Mouse (Mus musculus) small intestine, adult 2 months (tissue): ENCODE measurements around the gene Myo15. TPM values are rescaled to one million over a fixed set of nuclear protein-coding genes. Genes with fewer than 3 reads are reported as not detected.
"Not testable (repeated sequence)": the region's sequence is repeated elsewhere in the genome, so short reads cannot be mapped to it uniquely, and the experiment has no call there.

Experiments used
- H3K27ac ChIP-seq: fragments of 200-500 bp; 2 replicates; pipeline ENCODE4 v1.5.1; 2012; ENCODE audit warnings: low read depth, low read length, control low read depth, inconsistent platforms; ENCODE audit not compliant: insufficient read depth
- H3K27me3 ChIP-seq: fragments of 200-500 bp; 2 replicates; pipeline ENCODE4 v1.6.1; 2012; ENCODE audit warnings: mild to moderate bottlenecking, moderate library complexity, low read length, inconsistent platforms; ENCODE audit not compliant: control insufficient read depth, insufficient read depth
- H3K36me3 ChIP-seq: fragments of 200-500 bp; 2 replicates; pipeline ENCODE4 v1.6.1; 2012; ENCODE audit warnings: mild to moderate bottlenecking, low read length, control low read depth, inconsistent platforms; ENCODE audit not compliant: control insufficient read depth, insufficient read depth
- H3K4me1 ChIP-seq: fragments of 200-500 bp; 2 replicates; pipeline ENCODE4 v1.6.1; 2012; ENCODE audit warnings: low read length, inconsistent platforms, mixed read lengths; ENCODE audit not compliant: control insufficient read depth, insufficient read depth, insufficient read length
- H3K4me3 ChIP-seq: fragments of 200-500 bp; 2 replicates; pipeline ENCODE4 v1.5.1; 2012; ENCODE audit warnings: low read depth, mild to moderate bottlenecking, control low read depth, inconsistent platforms, low read length, moderate library complexity
- CTCF ChIP-seq: fragments of 200-500 bp; IDR thresholded peaks from 2 replicates; pipeline ENCODE4 v1.5.1; 2012; ENCODE audit warnings: low read depth, mild to moderate bottlenecking, control low read depth, inconsistent platforms, low read length, moderate library complexity, mixed read lengths; ENCODE audit not compliant: insufficient replicate concordance, insufficient read length; ENCODE audit errors: extremely low read depth
- POLR2A ChIP-seq: fragments of 200-500 bp; IDR thresholded peaks from 2 replicates; pipeline ENCODE4 v1.6.1; 2012; ENCODE audit warnings: low read depth, mild to moderate bottlenecking, control low read depth, inconsistent platforms, low read length, moderate library complexity
- WGBS: fragments of 180-500 bp; shearing (Covaris S2); methylation state at CpG from one replicate; pipeline ENCODE4 v1.1.7; 2018; 5-methylcytosine and 5-hydroxymethylcytosine counted together
- polyA plus RNA-seq: library from polyadenylated mRNA; depleted of rRNA; stranded (reverse); fragments of >200 nt; gene quantifications from 2 replicates; pipeline ENCODE4 v1.2.3, GENCODE M21; 2012

Gene Myo15
- polyA plus RNA-seq, 1 experiment, result 0.04 TPM

- no peaks in the 10 kb centered on the region for H3K27me3 ChIP-seq
- TF ChIP-seq CTCF, result no peak
- TF ChIP-seq POLR2A, result 0 out of 2 replicates have a peak, but pooled peaks have one; percentile 37
- peaks cover 7% of the 10 kb centered on the region for H3K36me3 ChIP-seq
- under 1% methylated on average over 93 of the region's 93 CpGs for WGBS
- H3K4me3 ChIP-seq, result peak overlapping the region; percentile 73
- peaks cover 7% of the 10 kb centered on the region for H3K4me1 ChIP-seq
- H3K27ac ChIP-seq, result peak overlapping the region; percentile 84
Measured at GRCm38 (mm10) chr11:60538371-60539281, 69.5 kb downstream of the Myo15 start.

- WGBS, result 9% methylated on average over 2 of the region's 2 CpGs
- Histone ChIP-seq H3K36me3 (peaks cover 11% of the 10 kb centered on the region), H3K27me3 (no peaks in the 10 kb centered on the region), H3K27ac (peak overlapping the region; percentile 84; the same call in 1 of the 2 replicates), H3K4me3 (peak overlapping the region; percentile 73), H3K4me1 (peaks cover 10% of the 10 kb centered on the region)
- TF ChIP-seq CTCF, result no peak
- no peak for TF ChIP-seq POLR2A
Measured at GRCm38 (mm10) chr11:60539540-60539939, 70.4 kb downstream of the Myo15 start.

- H3K4me3 ChIP-seq, result no peak overlapping the region
- peaks cover 10% of the 10 kb centered on the region for H3K4me1 ChIP-seq
- peaks cover 14% of the 10 kb centered on the region for H3K36me3 ChIP-seq
- WGBS, result 2% methylated on average over 4 of the region's 4 CpGs
- H3K27ac ChIP-seq, result no peak overlapping the region
- H3K27me3 ChIP-seq, result no peaks in the 10 kb centered on the region
- no peak for TF ChIP-seq CTCF
- TF ChIP-seq POLR2A, result no peak
Measured at GRCm38 (mm10) chr11:60540002-60540610, 71.0 kb downstream of the Myo15 start.

- no peak overlapping the region for H3K4me3 ChIP-seq
- 37% methylated on average over 2 of the region's 2 CpGs for WGBS
Measured at GRCm38 (mm10) chr11:60540761-60541160, 71.6 kb downstream of the Myo15 start.

GRCm38 (mm10) chr11:60541831-60542230 lies 72.7 kb downstream of the Myo15 start:
- Histone ChIP-seq H3K36me3 (peaks cover 15% of the 10 kb centered on the region), H3K4me1 (peaks cover 9% of the 10 kb centered on the region), H3K4me3 (no peak overlapping the region), H3K27me3 (no peaks in the 10 kb centered on the region), H3K27ac (no peak overlapping the region)
- 82% methylated on average over 6 of the region's 6 CpGs for WGBS
- TF ChIP-seq POLR2A (no peak), CTCF (no peak)

More at GRCm38 (mm10) chr11:60540761-60541160, 71.6 kb downstream of the Myo15 start:
- Histone ChIP-seq H3K27me3 (no peaks in the 10 kb centered on the region), H3K4me1 (peaks cover 12% of the 10 kb centered on the region), H3K36me3 (peaks cover 14% of the 10 kb centered on the region), H3K27ac (no peak overlapping the region)
- TF ChIP-seq POLR2A (no peak), CTCF (no peak)

- not testable (repeated sequence) for H3K27ac ChIP-seq, H3K27me3 ChIP-seq, H3K4me1 ChIP-seq, H3K4me3 ChIP-seq
- peaks cover 26% of the 10 kb centered on the region for H3K36me3 ChIP-seq
- WGBS, result 79% methylated on average over 5 of the region's 5 CpGs
Measured at GRCm38 (mm10) chr11:60543211-60543610, 74.1 kb downstream of the Myo15 start.

GRCm38 (mm10) chr11:60545433-60545832 lies 76.3 kb downstream of the Myo15 start:
- H3K27ac ChIP-seq, result no peak overlapping the region
- TF ChIP-seq POLR2A, result no peak
- TF ChIP-seq CTCF, result no peak
- peaks cover 9% of the 10 kb centered on the region; the same call in 1 of the 2 replicates for H3K4me1 ChIP-seq
- 18% methylated on average over 4 of the region's 4 CpGs for WGBS
- no peaks in the 10 kb centered on the region for H3K27me3 ChIP-seq
- no peak overlapping the region for H3K4me3 ChIP-seq
- peaks cover 38% of the 10 kb centered on the region for H3K36me3 ChIP-seq
